Mouse (Mus musculus): Measurements from ENCODE around the gene Slc44a1. TPM values are rescaled to one million over a fixed set of nuclear protein-coding genes. Genes with fewer than 3 reads are reported as not detected.

Slc44a1 gene
- total RNA-seq, 2 experiments from 2014 or later, result 53.1 to 61.2 TPM

- no peak for DNase-seq (ENCODE audit: low spot score in 2 of 2)
Observed at GRCm38 (mm10) chr4:53427120-53427519, 13.1 kb upstream of the Slc44a1 start.

- no peak for DNase-seq (ENCODE audit: low spot score in 2 of 2)
Observed at GRCm38 (mm10) chr4:53430522-53430921, 9.7 kb upstream of the Slc44a1 start.

- no peak for DNase-seq (ENCODE audit: low spot score in 2 of 2)
Observed at GRCm38 (mm10) chr4:53431585-53432234, 8.5 kb upstream of the Slc44a1 start.

- DNase-seq (ENCODE audit: low spot score in 2 of 2), result peak; percentile 54 to 56
Observed at GRCm38 (mm10) chr4:53437110-53437755, 3.0 kb upstream of the Slc44a1 start.

GRCm38 (mm10) chr4:53438386-53438785 is 1.8 kb upstream of the Slc44a1 start:
- DNase-seq (ENCODE audit: low spot score in 2 of 2), result no peak

- no peak for DNase-seq (ENCODE audit: low spot score in 2 of 2)
Observed at GRCm38 (mm10) chr4:53438836-53439480, 1.3 kb upstream of the Slc44a1 start.

- DNase-seq (ENCODE audit: low spot score in 2 of 2), result no peak
Observed at GRCm38 (mm10) chr4:53439636-53440009, 590 bp upstream of the Slc44a1 start.

- peak; percentile 68 to 74 for DNase-seq (ENCODE audit: low spot score in 2 of 2)
Observed at GRCm38 (mm10) chr4:53440816-53441571, 781 bp downstream of the Slc44a1 start.

GRCm38 (mm10) chr4:53441683-53442082 is 1.5 kb downstream of the Slc44a1 start:
- DNase-seq (ENCODE audit: low spot score in 2 of 2), result no peak

- DNase-seq (ENCODE audit: low spot score in 2 of 2), result no peak
Observed at GRCm38 (mm10) chr4:53446216-53446615, 6.0 kb downstream of the Slc44a1 start.

- DNase-seq (ENCODE audit: low spot score in 2 of 2), result no peak
Observed at GRCm38 (mm10) chr4:53447773-53448172, 7.6 kb downstream of the Slc44a1 start.

- no peak for DNase-seq (ENCODE audit: low spot score in 2 of 2)
Observed at GRCm38 (mm10) chr4:53450736-53451135, 10.5 kb downstream of the Slc44a1 start.

- no peak for DNase-seq (ENCODE audit: low spot score in 2 of 2)
Observed at GRCm38 (mm10) chr4:53451887-53452286, 11.7 kb downstream of the Slc44a1 start.

GRCm38 (mm10) chr4:53452457-53452856 is 12.2 kb downstream of the Slc44a1 start:
- no peak for DNase-seq (ENCODE audit: low spot score in 2 of 2)

GRCm38 (mm10) chr4:53452976-53453889 is 13.0 kb downstream of the Slc44a1 start:
- no peak for DNase-seq (ENCODE audit: low spot score in 2 of 2)

- no peak for DNase-seq (ENCODE audit: low spot score in 2 of 2)
Observed at GRCm38 (mm10) chr4:53455885-53456284, 15.7 kb downstream of the Slc44a1 start.

- DNase-seq (ENCODE audit: low spot score in 2 of 2), result no peak
Observed at GRCm38 (mm10) chr4:53456570-53456969, 16.4 kb downstream of the Slc44a1 start.

GRCm38 (mm10) chr4:53458503-53458902 is 18.3 kb downstream of the Slc44a1 start:
- DNase-seq (ENCODE audit: low spot score in 2 of 2), result no peak

GRCm38 (mm10) chr4:53459697-53460096 is 19.5 kb downstream of the Slc44a1 start:
- DNase-seq (ENCODE audit: low spot score in 2 of 2), result no peak

- no peak for DNase-seq (ENCODE audit: low spot score in 2 of 2)
Observed at GRCm38 (mm10) chr4:53461026-53461425, 20.8 kb downstream of the Slc44a1 start.

- no peak for DNase-seq (ENCODE audit: low spot score in 2 of 2)
Observed at GRCm38 (mm10) chr4:53462069-53462468, 21.9 kb downstream of the Slc44a1 start.
